Mouse (Mus musculus) heart, adult 18-20 months (tissue): ENCODE results near the gene Gbgt1. TPM values are rescaled to one million over a fixed set of nuclear protein-coding genes. Genes with fewer than 3 reads are reported as not detected.

Experiments
- DNase-seq, 2 experiments: peaks; one replicate each; pipeline ENCODE4 v3.0.0; 2021 to 2022; ENCODE audit warnings: mixed read lengths in 1 of 2
- total RNA-seq, 2 experiments: library from RNA; stranded (reverse); gene quantifications; 2 replicates each; pipeline ENCODE4 v1.2.3; 2021

Gbgt1 gene
- total RNA-seq, 2 experiments from 2014 or later = 2.4 to 2.7 TPM

- no peak for DNase-seq
These were observed 31.7 kb downstream of the Gbgt1 start for GRCm38 (mm10) chr2:28528354-28528730.

GRCm38 (mm10) chr2:28529856-28530255 is 33.2 kb downstream of the Gbgt1 start:
- no peak for DNase-seq

- DNase-seq = peak; percentile 51 to 74
These were observed 33.6 kb downstream of the Gbgt1 start for GRCm38 (mm10) chr2:28530311-28530710.

- DNase-seq = peak; percentile 94 to 95
These were observed 36.5 kb downstream of the Gbgt1 start for GRCm38 (mm10) chr2:28532938-28533771.

DNA sequence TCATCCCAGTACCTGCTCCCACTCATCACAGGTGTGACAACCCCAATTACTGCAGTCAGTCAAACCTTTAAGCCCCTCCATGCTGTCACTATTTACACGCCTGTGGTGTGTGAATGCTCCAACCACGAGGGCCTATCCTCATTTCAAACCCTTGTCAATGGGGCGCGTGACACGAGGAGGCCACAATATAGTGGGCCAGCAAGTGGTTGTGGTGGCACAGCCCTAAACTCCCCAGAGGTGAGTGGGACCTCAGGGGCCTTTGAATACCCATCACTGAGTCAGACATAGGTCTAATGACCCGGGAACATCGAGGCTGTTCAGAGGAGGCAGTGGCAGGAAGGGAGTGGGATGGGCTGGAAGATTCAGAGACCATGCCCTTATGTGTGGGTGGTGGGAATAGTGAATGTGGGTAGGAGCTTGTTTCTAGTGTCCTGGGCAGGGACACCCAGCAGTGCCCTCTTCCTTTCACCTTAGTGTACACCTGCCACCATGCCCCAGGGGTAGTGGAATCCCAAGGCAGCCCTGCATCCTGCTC is 37.3 kb downstream of the Gbgt1 start:
- DNase-seq = peak in 1 of 2 experiments; percentile 27

DNA sequence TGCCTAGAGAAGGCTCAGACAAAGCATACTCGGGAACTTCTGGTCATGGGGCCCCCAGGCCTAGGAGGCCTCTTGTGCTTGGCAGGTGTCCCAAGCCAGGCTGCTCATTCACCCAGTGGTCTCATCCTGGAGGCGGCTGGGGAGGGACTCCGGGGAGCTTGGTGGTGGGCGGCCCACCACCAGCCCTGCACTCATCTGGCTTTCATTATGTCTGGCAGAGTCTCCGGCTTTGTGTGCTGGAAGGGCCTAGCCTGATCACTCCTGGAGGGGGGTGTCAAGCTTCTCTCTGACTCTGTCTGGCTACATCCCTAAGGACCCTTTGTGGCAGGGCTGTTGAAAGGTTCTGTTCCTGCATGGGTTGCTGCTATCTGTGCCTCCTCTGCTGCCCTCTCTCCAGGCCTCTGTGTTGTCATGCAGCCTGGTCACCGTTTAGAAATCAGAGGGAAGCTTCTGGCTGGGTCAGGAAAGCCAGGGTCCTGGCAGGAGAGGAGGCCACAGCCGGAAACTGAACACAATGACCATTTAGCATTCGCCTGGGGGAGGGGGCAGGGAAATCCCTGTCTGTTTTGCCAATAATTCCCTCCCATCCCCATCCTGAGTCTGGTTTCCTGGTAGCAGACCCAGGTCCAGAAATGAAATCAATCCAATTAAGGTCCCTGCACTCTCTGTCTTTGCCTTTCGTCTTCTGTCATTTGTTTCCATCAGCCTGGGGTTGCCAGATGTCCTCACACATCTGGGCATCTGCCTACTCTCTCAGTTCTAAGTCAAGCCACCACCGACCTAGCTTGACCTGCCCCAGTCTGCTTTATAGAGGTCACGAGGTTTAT is 38.0 kb downstream of the Gbgt1 start:
- peak; percentile 54 to 79 for DNase-seq

DNA sequence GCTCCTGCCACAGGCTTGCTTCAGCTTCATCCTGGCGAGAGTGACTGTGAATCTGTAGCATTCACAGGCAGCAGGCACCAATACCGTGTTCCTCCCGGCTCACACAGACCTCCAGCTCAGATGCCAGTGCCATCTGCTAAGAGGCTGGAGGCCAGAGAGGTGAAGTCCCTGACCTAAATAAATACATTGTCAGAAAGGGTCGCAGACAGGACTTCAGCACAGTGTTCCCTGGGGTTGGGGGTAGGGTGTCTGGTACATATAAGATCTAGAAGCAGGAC is 38.5 kb downstream of the Gbgt1 start:
- no peak for DNase-seq

- DNase-seq = peak in 1 of 2 experiments; percentile 55
These were observed 39.0 kb downstream of the Gbgt1 start for GRCm38 (mm10) chr2:28535650-28536049.

DNA sequence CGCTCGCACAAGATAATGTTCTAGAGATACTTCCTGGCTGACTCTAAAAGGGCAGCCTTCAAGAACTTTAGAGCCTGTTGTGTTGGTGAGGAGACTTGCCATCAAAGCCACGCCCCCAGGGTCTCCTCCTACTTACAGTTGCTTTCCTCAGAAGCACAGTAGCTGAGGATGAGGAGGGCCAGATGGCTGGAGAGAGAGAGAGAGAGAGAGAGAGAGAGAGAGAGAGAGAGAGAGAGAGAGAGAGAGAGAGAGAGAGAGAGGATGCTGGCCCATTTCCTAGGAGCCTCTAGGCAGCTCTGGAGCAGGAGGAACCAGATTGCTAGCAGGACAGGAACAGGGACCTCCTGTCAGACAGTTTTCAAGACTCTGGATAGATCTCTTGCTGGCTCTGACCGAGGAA is 39.5 kb downstream of the Gbgt1 start:
- peak in 1 of 2 experiments; percentile 60 for DNase-seq

DNA sequence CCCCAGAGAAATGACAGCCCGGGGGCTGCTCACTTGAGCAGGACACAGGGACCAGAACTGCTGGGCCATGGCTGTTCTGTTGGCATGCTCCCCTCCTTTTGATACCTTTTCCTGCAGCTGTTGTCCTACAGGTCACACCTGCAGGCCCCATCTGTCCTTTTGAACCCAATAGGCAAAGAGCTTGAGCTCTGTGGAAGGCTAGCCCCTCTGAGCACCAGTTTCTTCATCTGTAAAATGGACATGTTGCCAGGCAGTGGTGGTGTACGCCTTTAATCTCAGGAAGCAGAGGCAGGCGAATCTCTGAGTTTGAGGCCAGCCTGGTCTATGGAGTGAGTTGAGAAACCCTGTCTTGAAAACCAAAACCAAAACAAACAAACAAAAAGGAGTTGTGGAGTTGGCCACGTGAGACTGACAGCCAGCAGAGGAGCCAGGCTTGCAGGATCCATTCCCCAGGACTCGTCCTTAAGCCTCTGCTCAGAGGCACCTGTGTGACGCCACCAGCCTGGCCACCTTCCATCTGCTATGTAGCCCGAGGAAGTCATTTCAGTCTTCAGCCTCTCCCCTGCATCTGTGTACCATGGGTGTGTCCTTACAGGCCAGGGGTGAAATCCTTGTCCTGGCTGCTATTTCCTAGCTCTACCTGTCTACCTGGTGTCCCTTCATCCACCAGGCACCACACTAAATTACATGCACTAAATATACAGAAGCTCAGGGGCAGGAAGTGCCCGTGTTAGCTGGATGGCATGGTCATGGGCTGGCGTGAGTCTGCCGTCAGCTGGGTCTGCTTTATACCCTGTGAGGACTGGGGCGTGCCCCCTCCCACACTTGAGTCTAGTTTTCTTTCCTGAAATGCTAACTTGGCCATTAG is 40.3 kb downstream of the Gbgt1 start:
- DNase-seq = no peak

GRCm38 (mm10) chr2:28537634-28537920 is 40.9 kb downstream of the Gbgt1 start:
- no peak for DNase-seq

DNA sequence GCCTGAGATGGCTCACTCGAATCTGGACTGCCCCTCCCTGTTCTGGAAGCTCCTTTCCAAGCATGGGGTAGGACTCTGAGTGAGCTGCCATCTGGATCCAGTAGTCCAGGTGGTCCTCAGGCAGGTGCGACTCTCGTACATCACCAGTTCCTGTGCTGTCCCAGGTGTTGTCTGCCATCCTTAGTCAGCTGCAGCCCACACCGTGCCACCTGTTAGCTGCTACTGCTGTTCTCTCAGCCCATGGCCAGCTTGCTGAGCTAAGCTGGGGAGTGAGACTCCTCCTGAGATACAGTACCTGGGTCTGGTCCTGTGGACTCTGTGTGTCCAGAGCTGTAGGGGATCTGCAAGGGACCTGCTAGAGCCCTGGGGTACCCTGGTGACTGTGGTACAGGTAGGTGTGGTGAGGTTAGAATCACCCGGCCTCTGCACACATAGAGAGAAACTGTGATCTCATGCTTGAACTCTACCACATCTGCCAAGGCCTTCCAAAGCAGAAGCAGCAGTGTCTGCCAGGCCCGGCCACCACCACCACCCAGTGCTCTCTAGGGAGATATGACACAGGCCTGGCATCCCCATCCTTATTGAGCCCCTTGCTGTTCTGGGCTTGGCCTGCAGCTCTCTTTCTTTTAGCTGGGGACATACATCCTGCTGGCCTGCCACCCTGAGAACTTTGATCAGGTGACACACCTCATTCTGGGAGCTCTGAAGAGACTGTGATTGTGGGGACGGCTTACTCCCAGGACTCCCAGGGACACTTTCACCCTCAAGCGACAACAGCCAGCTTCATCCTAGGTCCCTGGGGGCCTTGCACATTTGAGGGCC is 41.5 kb downstream of the Gbgt1 start:
- DNase-seq = no peak

DNA sequence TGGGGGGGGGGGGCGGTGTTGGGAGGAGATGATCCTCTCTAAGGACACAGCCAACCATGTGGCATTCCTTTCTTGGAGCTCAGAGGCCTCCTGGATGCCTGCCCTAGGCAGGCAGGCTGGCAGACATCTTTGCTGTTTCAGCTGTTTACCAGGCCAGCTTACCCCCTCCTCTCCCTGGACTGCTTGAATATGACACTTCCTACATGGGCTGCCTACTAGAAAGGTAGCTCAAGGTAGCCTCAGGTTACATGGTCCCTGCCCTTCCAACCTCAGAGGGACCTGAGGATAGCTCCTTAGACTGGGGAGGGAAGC is 42.1 kb downstream of the Gbgt1 start:
- DNase-seq = no peak

DNA sequence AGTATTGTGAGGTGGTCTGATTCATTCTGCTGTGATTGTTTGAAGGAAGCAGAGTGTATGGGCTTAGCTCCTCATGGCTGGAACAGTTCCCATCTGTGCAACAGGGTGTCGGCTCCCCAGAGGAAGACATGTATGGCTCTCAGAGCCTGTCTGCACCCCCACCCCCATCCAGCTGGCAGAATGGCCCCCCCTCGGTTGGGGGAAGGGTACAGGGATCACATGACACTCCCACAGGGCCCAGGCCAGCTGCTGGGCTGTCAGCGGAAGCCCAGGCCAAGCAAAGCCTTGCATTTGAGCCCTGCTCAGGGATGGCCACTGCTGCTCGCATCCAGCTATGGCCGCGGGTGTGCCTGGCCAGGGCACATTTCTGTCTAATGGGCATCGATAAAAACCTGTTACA is 42.5 kb downstream of the Gbgt1 start:
- peak; percentile 72 to 79 for DNase-seq

DNA sequence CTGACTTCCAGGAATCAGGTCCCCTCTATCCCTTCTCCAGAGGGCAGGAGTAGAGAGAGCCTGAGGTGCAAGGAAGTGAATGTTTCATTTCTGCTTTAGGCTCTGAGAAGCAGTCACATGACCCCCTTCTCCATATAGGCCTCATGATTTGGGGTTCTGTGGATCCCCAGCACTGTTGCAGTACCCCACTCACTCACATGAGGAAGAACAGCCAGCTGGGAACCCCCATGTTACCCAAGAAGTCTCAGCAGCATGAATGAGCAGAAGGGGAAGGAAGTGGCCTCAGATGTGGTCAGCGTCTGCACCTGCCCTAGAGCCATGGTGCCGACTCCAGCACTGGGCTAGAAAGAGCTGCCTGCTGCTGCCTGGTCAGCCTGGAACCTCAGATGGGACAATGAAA is 43.3 kb downstream of the Gbgt1 start:
- DNase-seq = peak; percentile 38 to 79

- DNase-seq = no peak
These were observed 44.0 kb downstream of the Gbgt1 start for GRCm38 (mm10) chr2:28540587-28541227.

DNA sequence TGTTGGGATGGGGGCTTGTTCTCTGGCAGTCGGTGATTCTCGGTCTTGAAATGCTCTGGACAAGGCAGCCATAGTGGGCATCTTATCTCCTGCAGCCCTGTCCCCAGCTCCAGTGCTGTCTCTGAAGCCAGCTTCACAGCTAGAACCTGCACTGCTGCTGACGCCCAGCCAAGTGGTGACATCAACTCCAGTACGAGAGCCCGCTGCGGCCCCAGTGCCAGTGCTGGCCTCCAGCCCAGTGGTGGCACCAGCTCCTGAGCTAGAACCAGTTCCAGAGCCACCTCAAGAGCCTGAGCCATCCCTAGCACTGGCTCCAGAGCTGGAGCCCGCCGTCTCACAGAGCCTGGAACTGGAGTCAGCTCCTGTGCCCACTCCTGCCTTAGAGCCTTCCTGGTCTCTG is 47.2 kb downstream of the Gbgt1 start:
- no peak for DNase-seq

GRCm38 (mm10) chr2:28545976-28546375 is 49.3 kb downstream of the Gbgt1 start:
- no peak for DNase-seq

GRCm38 (mm10) chr2:28546560-28546959 is 49.9 kb downstream of the Gbgt1 start:
- DNase-seq = no peak

DNA sequence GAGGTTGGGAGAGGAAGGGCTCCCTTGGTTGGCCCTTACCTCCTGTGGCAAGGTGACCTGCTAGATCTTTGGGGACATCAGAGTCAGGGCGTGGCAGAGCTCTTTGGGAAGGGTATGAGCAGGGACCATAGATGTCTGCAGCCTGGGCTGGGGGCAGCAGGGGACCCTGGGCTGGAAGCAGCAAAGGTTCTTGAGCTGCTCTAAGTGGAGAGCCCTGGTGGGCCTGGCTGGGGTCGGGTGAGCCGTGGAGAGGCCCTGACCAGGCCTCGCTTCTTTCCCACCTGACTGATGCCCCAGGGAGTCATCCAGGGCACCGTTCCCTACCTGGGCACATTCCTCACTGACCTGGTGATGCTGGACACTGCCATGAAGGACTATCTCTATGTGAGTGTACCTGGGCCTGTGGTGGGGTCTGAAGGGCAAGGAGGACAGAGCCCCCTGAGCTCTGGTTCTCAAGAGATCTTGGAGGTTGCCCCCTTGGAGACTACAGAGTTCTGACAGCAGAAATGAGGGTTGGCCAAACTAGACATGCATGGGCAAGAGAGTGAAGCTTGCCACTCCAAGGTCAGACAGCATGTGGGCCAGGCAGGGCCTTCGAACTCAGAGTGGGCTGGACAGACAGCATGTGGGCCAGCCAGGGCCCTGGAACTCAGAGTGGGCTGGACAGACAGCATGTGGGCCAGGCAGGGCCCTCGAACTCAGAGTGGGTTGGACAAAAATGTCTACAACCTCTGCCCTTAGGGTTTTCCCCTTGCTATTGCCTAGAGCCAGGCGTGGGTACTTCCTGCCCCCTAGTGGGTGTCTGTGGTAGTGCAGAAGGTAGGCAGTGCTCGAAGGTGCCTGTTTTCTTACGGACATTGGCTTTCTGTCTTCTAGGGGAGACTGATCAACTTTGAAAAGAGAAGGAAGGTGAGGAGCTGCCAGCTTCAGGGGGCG is 50.8 kb downstream of the Gbgt1 start:
- peak; percentile 83 to 95 for DNase-seq
